29 mouse cellular contexts compared by ENCODE assay signal in genomic region chr10:116235299-116235698, GRCm38 (mm10). TPM values are rescaled to one million over a fixed set of nuclear protein-coding genes. Genes with fewer than 3 reads are reported as not detected.
"Had no signal": no experiment of that assay in that cellular context is flagged by ENCODE, and none has a peak within 500 bp of the region (broad histone marks: within the 10 kb centered on the region; RNA-seq: fewer than 3 reads in every experiment).

No protein-coding gene starts in this region.

- H3K9me3 ChIP-seq: heart, embryonic 10.5 days; heart, embryonic 12.5 days; hindbrain, embryonic 10.5 days; hindbrain, embryonic 12.5 days; intestine, embryonic 15.5 days; kidney, embryonic 15.5 days; limb, embryonic 13.5 days; limb, embryonic 15.5 days; liver, embryonic 12.5 days had no signal

- H3K4me3 ChIP-seq: gastrocnemius, adult 2 months; heart, embryonic 10.5 days; heart, embryonic 12.5 days; hindbrain, embryonic 10.5 days; hindbrain, embryonic 12.5 days; intestine, embryonic 15.5 days; kidney, embryonic 15.5 days; limb, embryonic 13.5 days; limb, embryonic 15.5 days; liver, embryonic 12.5 days had no signal

- H3K9ac ChIP-seq: heart, embryonic 12.5 days; hindbrain, embryonic 12.5 days; hindbrain, embryonic 14.5 days; intestine, embryonic 15.5 days; kidney, embryonic 15.5 days; limb, embryonic 13.5 days; limb, embryonic 15.5 days; liver, embryonic 12.5 days; liver, embryonic 14.5 days had no signal

- H3K36me3 ChIP-seq: heart, embryonic 10.5 days; heart, embryonic 12.5 days; hindbrain, embryonic 10.5 days; hindbrain, embryonic 12.5 days; intestine, embryonic 15.5 days; kidney, embryonic 15.5 days; limb, embryonic 13.5 days; limb, embryonic 15.5 days; liver, embryonic 12.5 days had no signal

- H3K27me3 ChIP-seq: heart, embryonic 12.5 days; hindbrain, embryonic 12.5 days; intestine, embryonic 15.5 days; kidney, embryonic 15.5 days; limb, embryonic 13.5 days; limb, embryonic 15.5 days; liver, embryonic 12.5 days had no signal

- DNase-seq: gastrocnemius, adult 2 months; gastrocnemius, postnatal 10 days; gastrocnemius, postnatal 25 days; heart, adult 18-20 months; heart, postnatal 10 days; heart, postnatal 4 days; kidney, adult 11 months; kidney, adult 2 months; kidney, adult 9 months; kidney, postnatal 14 days; kidney, postnatal 36 days; layer of hippocampus, adult 9-11 months; layer of hippocampus, postnatal 36 days; left cerebral cortex, postnatal 4 days had no signal

- H3K4me2 ChIP-seq: heart, embryonic 12.5 days; hindbrain, embryonic 12.5 days; hindbrain, embryonic 14.5 days; intestine, embryonic 15.5 days; kidney, embryonic 15.5 days; limb, embryonic 13.5 days; limb, embryonic 15.5 days; liver, embryonic 12.5 days had no signal

- H3K4me1 ChIP-seq: heart, embryonic 12.5 days; hindbrain, embryonic 10.5 days; hindbrain, embryonic 12.5 days; intestine, embryonic 15.5 days; kidney, embryonic 15.5 days; limb, embryonic 13.5 days; limb, embryonic 15.5 days; liver, embryonic 12.5 days had no signal

- H3K27ac ChIP-seq: gastrocnemius, adult 2 months; heart, embryonic 10.5 days; hindbrain, embryonic 10.5 days; hindbrain, embryonic 12.5 days; hindbrain, embryonic 14.5 days; intestine, embryonic 15.5 days; kidney, embryonic 15.5 days; kidney, postnatal 0 days; limb, embryonic 13.5 days; limb, embryonic 15.5 days; liver, embryonic 12.5 days; liver, embryonic 14.5 days had no signal

- ATAC-seq: hindbrain, embryonic 16.5 days; inflammation-experienced regulatory T-cells, adult 6 months; intestine, embryonic 15.5 days had no signal

RNA-seq across cellular contexts. Expression of gene Ptprb, which starts 40.0 kb away (rescaled TPM):
- total RNA-seq: granulocyte monocyte progenitor cell, adult 5-6 weeks had no signal
